In genomic region chr13:113589499-113589898, GRCm38 (mm10) we compare ENCODE assay signal across 13 mouse cellular contexts. TPM values are rescaled to one million over a fixed set of nuclear protein-coding genes. Genes with fewer than 3 reads are reported as not detected.
DNase-seq lines count a peak whose midpoint lies in the region; ATAC-seq and TF ChIP-seq lines count a peak whose summit lies in the region.
"Had no signal": no experiment of that assay in that cellular context is flagged by ENCODE, and none has a peak within 500 bp of the region (broad histone marks: within the 10 kb centered on the region; RNA-seq: fewer than 3 reads in every experiment).

No protein-coding gene starts in this region.

- no peak overlapping the region for H3K9ac ChIP-seq in heart, embryonic 12.5 days
- no peak overlapping the region for H3K9ac ChIP-seq in lung, postnatal 0 days (replicated peaks; ENCODE audit: low read depth)
- H3K9ac ChIP-seq in forebrain, embryonic 12.5 days, result no peak overlapping the region
- H3K9ac ChIP-seq: embryonic facial prominence, embryonic 12.5 days; intestine, embryonic 15.5 days; limb, embryonic 12.5 days had no signal

- no peak for TF ChIP-seq CTCF in lung, postnatal 0 days (IDR thresholded peaks at IDR 0.05)

- H3K4me3 ChIP-seq in heart, embryonic 12.5 days, result no peak overlapping the region
- H3K4me3 ChIP-seq in lung, postnatal 0 days (ENCODE audit: low read depth, low read length), result no peak overlapping the region
- no peak overlapping the region for H3K4me3 ChIP-seq in forebrain, embryonic 12.5 days (replicated peaks)
- H3K4me3 ChIP-seq: embryonic facial prominence, embryonic 12.5 days; intestine, embryonic 15.5 days; limb, embryonic 12.5 days; myocyte had no signal

- peaks cover 36% of the 10 kb centered on the region for H3K36me3 ChIP-seq in heart, embryonic 12.5 days
- peaks cover 4% of the 10 kb centered on the region for H3K36me3 ChIP-seq in lung, postnatal 0 days (ENCODE audit: insufficient read depth, low read length)
- H3K36me3 ChIP-seq in forebrain, embryonic 12.5 days (replicated peaks), result peaks cover 20% of the 10 kb centered on the region

- no peak overlapping the region for H3K27ac ChIP-seq in heart, embryonic 12.5 days (ENCODE audit: poor library complexity, severe bottlenecking)
- H3K27ac ChIP-seq in lung, postnatal 0 days (ENCODE audit: low read length), result no peak overlapping the region
- no peak overlapping the region for H3K27ac ChIP-seq in forebrain, embryonic 12.5 days
- H3K27ac ChIP-seq: embryonic facial prominence, embryonic 12.5 days; intestine, embryonic 15.5 days; limb, embryonic 12.5 days had no signal

- 76% methylated on average over 7 of the region's 7 CpGs for WGBS in heart, embryonic 12.5 days
- WGBS in lung, postnatal 0 days, result 33% methylated on average over 7 of the region's 7 CpGs
- 89% methylated on average over 7 of the region's 7 CpGs for WGBS in forebrain, embryonic 12.5 days

- ATAC-seq in heart, embryonic 12.5 days (ENCODE audit: insufficient number of reproducible peaks, low FRiP score), result no peak
- peak; percentile 73 for ATAC-seq in lung, postnatal 0 days
- ATAC-seq in forebrain, embryonic 12.5 days (ENCODE audit: low FRiP score), result no peak
- ATAC-seq: CD4-positive, CD25-positive, alpha-beta regulatory T cell, adult 4 months; intestine, embryonic 15.5 days had no signal

- DNase-seq in heart, adult 11 months, result peak; percentile 99
- DNase-seq in 3T3-L1 (ENCODE audit: low read depth, low spot score), result peak; percentile 35
- peak; percentile 39 for DNase-seq in gastrocnemius, postnatal 10 days
- DNase-seq in lung, postnatal 0 days (ENCODE audit: low spot score), result peak; percentile 80
- DNase-seq in left cerebral cortex, adult 18-20 months (ENCODE audit: low spot score in 2 of 2), result no peak
- DNase-seq in thymus, postnatal 4 days, result no peak

- no peaks in the 10 kb centered on the region for H3K27me3 ChIP-seq in heart, embryonic 12.5 days (replicated peaks)
- H3K27me3 ChIP-seq in lung, postnatal 0 days (replicated peaks; ENCODE audit: insufficient read depth, low read length), result no peaks in the 10 kb centered on the region
- no peaks in the 10 kb centered on the region for H3K27me3 ChIP-seq in forebrain, embryonic 12.5 days
- H3K27me3 ChIP-seq: embryonic facial prominence, embryonic 12.5 days; intestine, embryonic 15.5 days; limb, embryonic 12.5 days had no signal

- H3K4me1 ChIP-seq in heart, embryonic 12.5 days (replicated peaks), result peaks cover 19% of the 10 kb centered on the region
- H3K4me1 ChIP-seq in lung, postnatal 0 days (ENCODE audit: insufficient read depth, low read depth, low read length), result peaks cover 14% of the 10 kb centered on the region; the same call in 1 of the 2 replicates
- peaks cover 23% of the 10 kb centered on the region for H3K4me1 ChIP-seq in forebrain, embryonic 12.5 days

- TF ChIP-seq EP300 in lung, postnatal 0 days (IDR thresholded peaks at IDR 0.05), result 0 out of 2 replicates have a peak, but pooled peaks have one; percentile 9

- H3K4me2 ChIP-seq in heart, embryonic 12.5 days, result no peak overlapping the region
- no peak overlapping the region for H3K4me2 ChIP-seq in lung, postnatal 0 days (replicated peaks; ENCODE audit: low read depth, low read length)
- no peak overlapping the region for H3K4me2 ChIP-seq in forebrain, embryonic 12.5 days
- H3K4me2 ChIP-seq: embryonic facial prominence, embryonic 12.5 days; intestine, embryonic 15.5 days; limb, embryonic 12.5 days had no signal

- H3K9me3 ChIP-seq in heart, embryonic 12.5 days (replicated peaks), result no peaks in the 10 kb centered on the region
- no peaks in the 10 kb centered on the region for H3K9me3 ChIP-seq in lung, postnatal 0 days (ENCODE audit: low read length)
- H3K9me3 ChIP-seq in forebrain, embryonic 12.5 days, result no peaks in the 10 kb centered on the region
- H3K9me3 ChIP-seq: embryonic facial prominence, embryonic 12.5 days; intestine, embryonic 15.5 days; limb, embryonic 12.5 days had no signal

RNA-seq across cellular contexts. Expression of gene Snx18, which starts 28.9 kb away (rescaled TPM):
- polyA plus RNA-seq in heart, embryonic 12.5 days (2016; fragmentation: Nextera tagmentation; extraction: Ambion mirVana), result 29.6 and 31.6 TPM in 2 replicates
- total RNA-seq in gastrocnemius, postnatal 10 days (2021), result 10 to 100 TPM; 20.1 to 25.7 TPM
- polyA plus RNA-seq in lung, postnatal 0 days (2015; fragmentation: Nextera tagmentation; extraction: Ambion mirVana), result 18.1 and 22.0 TPM in 2 replicates
- polyA plus RNA-seq in forebrain, embryonic 12.5 days (2016; fragmentation: Nextera tagmentation; extraction: Ambion mirVana), result 15.3 and 18.2 TPM in 2 replicates
- 10 to 100 TPM; 22.3 TPM for total RNA-seq in left cerebral cortex, adult 18-20 months (2021)

Comparison
In these comparisons a context has a peak if more than half of its experiments do, and no peak if none do; other contexts are left out.
1. DNase-seq: peak in heart, adult 11 months (single experiment), 3T3-L1 (single experiment), gastrocnemius, postnatal 10 days (single experiment) and lung, postnatal 0 days (single experiment); none in left cerebral cortex, adult 18-20 months (0 of 2) and thymus, postnatal 4 days (single experiment).